In genomic region chr11:46311703-46312522, GRCm38 (mm10) we compare ENCODE assay signal across 8 mouse cellular contexts. TPM values are rescaled to one million over a fixed set of nuclear protein-coding genes. Genes with fewer than 3 reads are reported as not detected.
DNase-seq lines count a peak whose midpoint lies in the region; ATAC-seq and TF ChIP-seq lines count a peak whose summit lies in the region.

No protein-coding gene starts in this region.

- no peaks in the 10 kb centered on the region for H3K36me3 ChIP-seq in embryonic facial prominence, embryonic 10.5 days (replicated peaks)
- H3K36me3 ChIP-seq in heart, embryonic 16.5 days (ENCODE audit: control insufficient read depth, insufficient read depth), result no peaks in the 10 kb centered on the region
- no peaks in the 10 kb centered on the region for H3K36me3 ChIP-seq in lung, embryonic 14.5 days (ENCODE audit: insufficient read depth)

- TF ChIP-seq CTCF in lung, embryonic 14.5 days (IDR thresholded peaks at IDR 0.05; ENCODE audit: low read depth), result no peak
- TF ChIP-seq CTCF in olfactory bulb, adult 2 months (IDR thresholded peaks at IDR 0.05; ENCODE audit: insufficient read depth, low read depth, low read length), result no peak

- H3K4me2 ChIP-seq in heart, embryonic 16.5 days (ENCODE audit: low read depth, low read length), result peak overlapping the region; percentile 97
- H3K4me2 ChIP-seq in lung, embryonic 14.5 days, result peak overlapping the region; percentile 98

- peak; percentile 83 for ATAC-seq in heart, embryonic 16.5 days (replicated peaks; ENCODE audit: extremely low read depth, insufficient read depth, low FRiP score)
- ATAC-seq in lung, embryonic 14.5 days (ENCODE audit: insufficient read depth), result peak; percentile 89

- no peaks in the 10 kb centered on the region for H3K9me3 ChIP-seq in embryonic facial prominence, embryonic 10.5 days
- no peaks in the 10 kb centered on the region for H3K9me3 ChIP-seq in heart, embryonic 16.5 days (replicated peaks; ENCODE audit: control insufficient read depth, low read length)
- H3K9me3 ChIP-seq in lung, embryonic 14.5 days (ENCODE audit: low read depth, low read length), result no peaks in the 10 kb centered on the region

- peaks cover 41% of the 10 kb centered on the region for H3K4me1 ChIP-seq in embryonic facial prominence, embryonic 10.5 days
- peaks cover 9% of the 10 kb centered on the region; the same call in 1 of the 2 replicates for H3K4me1 ChIP-seq in heart, embryonic 16.5 days (ENCODE audit: control insufficient read depth, insufficient read depth, low read length)
- no peaks in the 10 kb centered on the region; the same call in 1 of the 2 replicates for H3K4me1 ChIP-seq in lung, embryonic 14.5 days (ENCODE audit: insufficient read depth)
- peaks cover 16% of the 10 kb centered on the region for H3K4me1 ChIP-seq in olfactory bulb, adult 2 months (ENCODE audit: control insufficient read depth, insufficient read depth, low read length)

- peak overlapping the region; percentile 83 for H3K9ac ChIP-seq in heart, embryonic 16.5 days (ENCODE audit: low read length)
- peak overlapping the region; percentile 62 for H3K9ac ChIP-seq in lung, embryonic 14.5 days

- DNase-seq in CD4-positive, CD25-positive, alpha-beta regulatory T cell, adult 2 months (ENCODE audit: low read depth, low spot score), result peak; percentile 86
- DNase-seq in adrenal gland, postnatal 10 days, result peak; percentile 72
- DNase-seq in embryonic facial prominence, embryonic 10.5 days (ENCODE audit: low spot score), result peak; percentile 77
- DNase-seq in kidney, postnatal 25 days, result peak; percentile 46 to 78
- peak; percentile 80 for DNase-seq in lung, embryonic 14.5 days
- peak; percentile 79 to 86 for DNase-seq in thymus, postnatal 36 days

- TF ChIP-seq POLR2A in olfactory bulb, adult 2 months (IDR thresholded peaks at IDR 0.05; ENCODE audit: insufficient read depth, low read depth, low read length), result peak; percentile 88

- H3K4me3 ChIP-seq in embryonic facial prominence, embryonic 10.5 days, result peak overlapping the region; percentile 84
- peak overlapping the region; percentile 87 for H3K4me3 ChIP-seq in heart, embryonic 16.5 days (ENCODE audit: low read length)
- H3K4me3 ChIP-seq in lung, embryonic 14.5 days (ENCODE audit: low read depth, low read length), result peak overlapping the region; percentile 63
- H3K4me3 ChIP-seq in olfactory bulb, adult 2 months (ENCODE audit: insufficient read depth, low read depth, low read length), result peak overlapping the region; percentile 90

- peak overlapping the region; percentile 85 for H3K27ac ChIP-seq in embryonic facial prominence, embryonic 10.5 days (replicated peaks)
- peak overlapping the region; percentile 76 for H3K27ac ChIP-seq in heart, embryonic 16.5 days (ENCODE audit: low read length)
- H3K27ac ChIP-seq in lung, embryonic 14.5 days (ENCODE audit: low read depth), result no peak overlapping the region
- peak overlapping the region; percentile 60 for H3K27ac ChIP-seq in olfactory bulb, adult 2 months (ENCODE audit: insufficient read depth, low read depth, low read length)

- WGBS in embryonic facial prominence, embryonic 10.5 days, result under 1% methylated on average over 71 of the region's 71 CpGs
- WGBS in heart, embryonic 16.5 days, result under 1% methylated on average over 71 of the region's 71 CpGs
- under 1% methylated on average over 70 of the region's 71 CpGs for WGBS in lung, embryonic 14.5 days
- WGBS in olfactory bulb, adult 2 months, result under 1% methylated on average over 68 of the region's 71 CpGs

- peaks cover 24% of the 10 kb centered on the region for H3K27me3 ChIP-seq in embryonic facial prominence, embryonic 10.5 days (replicated peaks; ENCODE audit: low read depth, poor library complexity, severe bottlenecking)
- H3K27me3 ChIP-seq in heart, embryonic 16.5 days (ENCODE audit: control insufficient read depth, insufficient read depth, low read length), result no peaks in the 10 kb centered on the region
- H3K27me3 ChIP-seq in lung, embryonic 14.5 days (ENCODE audit: insufficient read depth, low read length), result peaks cover 6% of the 10 kb centered on the region; the same call in 1 of the 2 replicates

RNA-seq across cellular contexts. Expression of gene Cyfip2, which starts 0.7 kb away (rescaled TPM):
- 10 to 100 TPM; 35.4 to 39.7 TPM for total RNA-seq in adrenal gland, postnatal 10 days (2021)
- polyA plus RNA-seq in embryonic facial prominence, embryonic 10.5 days (2016; fragmentation: Nextera tagmentation; extraction: Ambion mirVana), result 17.4 and 18.3 TPM in 2 replicates
- 12.5 and 14.8 TPM in 2 replicates for polyA plus RNA-seq in heart, embryonic 16.5 days (2015; fragmentation: Nextera tagmentation; extraction: Ambion mirVana)
- 5.9 and 6.1 TPM in 2 replicates for polyA plus RNA-seq in lung, embryonic 14.5 days (2014; fragmentation: Nextera tagmentation; extraction: Ambion mirVana)
- 150 TPM in 1 of 2 replicates, not detected in the other for polyA plus RNA-seq in olfactory bulb, adult 2 months (2012; ENCODE audit: insufficient read depth, insufficient read length, low replicate concordance, missing spikeins)
